Mouse (Mus musculus) thymus, adult 2 months (tissue): ENCODE measurements at regions not wholly inside any gene's neighbourhood (a gene's known extent, or its start where the extent isn't known, plus 50 kb on each side); places are given as distances from the start of the nearest gene placed in this dataset.

Source experiments
- DNase-seq: peaks from one replicate; pipeline ENCODE4 v3.0.0; 2021
- H3K27ac ChIP-seq: fragments of 200-500 bp; 2 replicates; pipeline ENCODE4 v1.5.1; 2012; ENCODE audit warnings: low read length, control low read depth; ENCODE audit not compliant: control insufficient read depth, insufficient read depth
- H3K27me3 ChIP-seq: fragments of 200-500 bp; 2 replicates; pipeline ENCODE4 v1.6.1; 2012; ENCODE audit warnings: mild to moderate bottlenecking, low read length, moderate library complexity, mixed read lengths; ENCODE audit not compliant: control insufficient read depth, insufficient read depth
- H3K36me3 ChIP-seq: fragments of 200-500 bp; 2 replicates; pipeline ENCODE4 v1.6.1; 2012; ENCODE audit warnings: mild to moderate bottlenecking, low read length, moderate library complexity; ENCODE audit not compliant: control insufficient read depth, insufficient read depth
- H3K4me1 ChIP-seq: fragments of 200-500 bp; replicated peaks from 2 replicates; pipeline ENCODE4 v1.6.1; 2012; ENCODE audit warnings: low read length; ENCODE audit not compliant: control insufficient read depth, insufficient read depth
- H3K4me3 ChIP-seq: fragments of 200-500 bp; 2 replicates; pipeline ENCODE4 v1.5.1; 2012; ENCODE audit warnings: mild to moderate bottlenecking, low read length, control low read depth, moderate library complexity; ENCODE audit not compliant: control insufficient read depth, insufficient read depth
- CTCF ChIP-seq: fragments of 200-500 bp; IDR thresholded peaks from 2 replicates; pipeline ENCODE4 v1.5.1; 2012; ENCODE audit warnings: mild to moderate bottlenecking, control low read depth, low read length, moderate library complexity, borderline replicate concordance; ENCODE audit not compliant: control insufficient read depth, poor library complexity, insufficient read depth; ENCODE audit errors: extremely low read depth
- POLR2A ChIP-seq: fragments of 200-500 bp; IDR thresholded peaks from 2 replicates; pipeline ENCODE4 v1.6.1; 2012; ENCODE audit warnings: mild to moderate bottlenecking, low read length, control low read depth, moderate library complexity; ENCODE audit not compliant: control insufficient read depth, poor library complexity, insufficient read depth; ENCODE audit errors: extremely low read depth
- WGBS: fragments of 180-500 bp; shearing (Covaris S2); methylation state at CpG from one replicate; pipeline ENCODE4 v1.1.7; 2018; 5-methylcytosine and 5-hydroxymethylcytosine counted together

GRCm38 (mm10) chr4:53269251-53269842 lies 109.7 kb upstream of the Abca1 start:
- TF ChIP-seq POLR2A (no peak), CTCF (no peak)

GRCm38 (mm10) chr4:53264901-53265300 lies 105.2 kb upstream of the Abca1 start:
- DNase-seq = no peak
- Histone ChIP-seq H3K4me3 (no peak overlapping the region), H3K27ac (no peak overlapping the region), H3K4me1 (peaks cover 2% of the 10 kb centered on the region; the same call in 1 of the 2 replicates), H3K36me3 (no peaks in the 10 kb centered on the region), H3K27me3 (no peaks in the 10 kb centered on the region)
- TF ChIP-seq POLR2A (no peak), CTCF (no peak)
- 93% methylated on average over 5 of the region's 5 CpGs for WGBS

More at GRCm38 (mm10) chr4:53269251-53269842, 109.7 kb upstream of the Abca1 start:
- Histone ChIP-seq H3K27me3 (no peaks in the 10 kb centered on the region), H3K4me3 (no peak overlapping the region), H3K4me1 (0 out of 2 replicates have a peak, but pooled peaks cover 3% of the 10 kb centered on the region), H3K36me3 (no peaks in the 10 kb centered on the region), H3K27ac (no peak overlapping the region)
- DNase-seq = no peak
- 95% methylated on average over 5 of the region's 5 CpGs for WGBS

- 96% methylated on average over 2 of the region's 2 CpGs for WGBS
- no peaks in the 10 kb centered on the region for H3K27me3 ChIP-seq
- no peaks in the 10 kb centered on the region for H3K36me3 ChIP-seq
- no peaks in the 10 kb centered on the region; the same call in 1 of the 2 replicates for H3K4me1 ChIP-seq
- no peak overlapping the region for H3K27ac ChIP-seq
- TF ChIP-seq CTCF (no peak), POLR2A (no peak)
- H3K4me3 ChIP-seq = no peak overlapping the region
- DNase-seq = no peak
These were observed 104.8 kb upstream of the Abca1 start for GRCm38 (mm10) chr4:53264501-53264900.

- H3K27ac ChIP-seq = no peak overlapping the region
- no peaks in the 10 kb centered on the region for H3K36me3 ChIP-seq
- H3K27me3 ChIP-seq = no peaks in the 10 kb centered on the region
- H3K4me1 ChIP-seq = no peaks in the 10 kb centered on the region; the same call in 1 of the 2 replicates
- TF ChIP-seq CTCF = no peak
- TF ChIP-seq POLR2A = no peak
- H3K4me3 ChIP-seq = no peak overlapping the region
- no peak for DNase-seq
- WGBS = 84% methylated on average over 13 of the region's 13 CpGs
These were observed 104.1 kb upstream of the Abca1 start for GRCm38 (mm10) chr4:53263776-53264175.

- H3K4me1 ChIP-seq = no peaks in the 10 kb centered on the region; the same call in 1 of the 2 replicates
- no peaks in the 10 kb centered on the region for H3K36me3 ChIP-seq
- H3K27ac ChIP-seq = no peak overlapping the region
- TF ChIP-seq CTCF = no peak
- TF ChIP-seq POLR2A = no peak
- H3K27me3 ChIP-seq = no peaks in the 10 kb centered on the region
- WGBS = 96% methylated on average over 5 of the region's 5 CpGs
- no peak for DNase-seq
- H3K4me3 ChIP-seq = no peak overlapping the region
These were observed 102.8 kb upstream of the Abca1 start for GRCm38 (mm10) chr4:53262466-53262865.

- no peaks in the 10 kb centered on the region for H3K36me3 ChIP-seq
- no peaks in the 10 kb centered on the region for H3K27me3 ChIP-seq
- 68% methylated on average over 6 of the region's 6 CpGs for WGBS
- no peaks in the 10 kb centered on the region; the same call in 1 of the 2 replicates for H3K4me1 ChIP-seq
- no peak for DNase-seq
- H3K4me3 ChIP-seq = no peak overlapping the region
- H3K27ac ChIP-seq = no peak overlapping the region
- TF ChIP-seq CTCF = no peak
- no peak for TF ChIP-seq POLR2A
These were observed 102.0 kb upstream of the Abca1 start for GRCm38 (mm10) chr4:53261556-53262140.
